Mouse (Mus musculus): ENCODE data around the gene Serpinf1. TPM values are rescaled to one million over a fixed set of nuclear protein-coding genes. Genes with fewer than 3 reads are reported as not detected.

Serpinf1 gene
- polyA plus RNA-seq, 1 experiment from 2014 or later: 69.1 TPM

DNA sequence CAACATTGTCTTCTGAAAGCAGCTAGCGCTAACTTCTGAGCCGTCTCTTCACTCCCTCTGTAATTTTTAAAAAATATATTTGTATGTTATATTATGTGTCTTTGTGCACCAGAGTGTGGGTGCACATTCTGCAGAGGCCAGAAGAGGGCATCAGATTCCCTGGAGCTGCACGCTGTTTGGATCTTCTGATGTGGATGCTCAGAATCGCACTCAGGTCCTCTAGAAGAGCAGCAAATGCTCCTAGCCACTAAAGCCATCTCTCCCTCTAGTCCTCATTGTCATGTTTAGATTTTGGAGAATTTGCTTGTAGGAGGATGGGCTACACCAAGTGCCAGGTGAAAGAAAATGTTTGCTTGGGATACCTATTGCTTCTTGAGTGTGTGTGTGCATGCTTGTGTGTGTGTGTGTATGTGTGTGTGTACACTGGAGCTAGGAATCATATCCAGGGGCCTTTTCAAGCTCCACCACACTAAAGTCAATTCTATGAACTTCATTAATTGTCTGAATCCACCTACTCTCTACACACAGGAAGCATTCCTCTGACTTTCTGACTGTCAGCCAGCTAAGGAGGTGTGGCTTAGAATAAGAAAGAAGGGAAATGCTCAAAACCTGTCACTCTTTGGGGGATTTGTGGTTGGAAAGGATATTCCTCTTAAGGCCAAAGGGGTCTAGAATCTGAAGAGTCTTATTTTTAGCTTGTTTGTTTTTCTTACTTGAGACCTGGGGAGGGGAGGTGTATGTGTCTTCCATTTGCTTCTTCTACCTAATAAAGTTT, 44.4 kb upstream of the Serpinf1 start:
- 92% methylated on average over 4 of the region's 4 CpGs for WGBS
- TF ChIP-seq CTCF (IDR thresholded peaks at IDR 0.05; ENCODE audit: low read depth): peak; percentile 48
- no peak for TF ChIP-seq EP300 (optimal IDR thresholded peaks at IDR 0.05)
- ATAC-seq (ENCODE audit: low FRiP score, low TSS enrichment) (no peak), DNase-seq (ENCODE audit: low spot score) (no peak)
- H3K4me1 ChIP-seq (replicated peaks; ENCODE audit: control insufficient read depth, insufficient read depth): peaks cover 3% of the 10 kb centered on the region; the same call in 1 of the 2 replicates
- H3K27ac ChIP-seq (replicated peaks): no peak overlapping the region
- H3K36me3 ChIP-seq (ENCODE audit: control insufficient read depth, insufficient read depth, low read length): no peaks in the 10 kb centered on the region
- H3K9ac ChIP-seq (ENCODE audit: low read length): no peak overlapping the region
- H3K9me3 ChIP-seq (ENCODE audit: control insufficient read depth, low read length): no peaks in the 10 kb centered on the region
- H3K4me3 ChIP-seq (ENCODE audit: low read depth, low read length): no peak overlapping the region
- no peak overlapping the region; the same call in 1 of the 2 replicates for H3K4me2 ChIP-seq (replicated peaks; ENCODE audit: low read depth)
- no peaks in the 10 kb centered on the region for H3K27me3 ChIP-seq (ENCODE audit: control insufficient read depth, insufficient read depth, low read length)

DNA sequence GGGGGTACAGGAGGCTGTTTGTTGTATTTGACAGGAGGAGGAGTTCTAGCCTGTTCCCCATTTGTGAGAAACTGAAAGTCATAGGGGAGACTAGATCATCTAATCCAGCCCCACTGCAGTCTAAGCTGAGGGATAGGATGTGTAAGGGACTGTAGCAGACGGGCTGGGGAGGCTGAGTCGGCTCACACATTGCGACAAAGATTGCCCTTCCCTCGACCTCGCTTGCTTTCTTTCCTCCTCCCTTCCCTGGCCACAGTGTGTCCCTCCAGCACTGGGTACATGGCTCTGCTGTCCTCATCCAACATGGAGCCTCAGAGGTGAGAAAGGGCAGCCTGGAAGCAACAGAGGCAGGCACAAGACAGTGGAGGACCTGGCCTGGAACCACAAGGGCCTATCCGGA, 42.5 kb upstream of the Serpinf1 start:
- H3K4me3 ChIP-seq (ENCODE audit: low read depth, low read length): no peak overlapping the region
- ATAC-seq (ENCODE audit: low FRiP score, low TSS enrichment) (no peak), DNase-seq (ENCODE audit: low spot score) (no peak)
- no peaks in the 10 kb centered on the region for H3K36me3 ChIP-seq (ENCODE audit: control insufficient read depth, insufficient read depth, low read length)
- H3K27me3 ChIP-seq (ENCODE audit: control insufficient read depth, insufficient read depth, low read length): no peaks in the 10 kb centered on the region
- H3K4me1 ChIP-seq (replicated peaks; ENCODE audit: control insufficient read depth, insufficient read depth): peaks cover 3% of the 10 kb centered on the region; the same call in 1 of the 2 replicates
- 83% methylated on average over 6 of the region's 6 CpGs for WGBS
- no peaks in the 10 kb centered on the region for H3K9me3 ChIP-seq (ENCODE audit: control insufficient read depth, low read length)
- H3K9ac ChIP-seq (ENCODE audit: low read length): no peak overlapping the region
- H3K4me2 ChIP-seq (replicated peaks; ENCODE audit: low read depth): no peak overlapping the region
- H3K27ac ChIP-seq (replicated peaks): no peak overlapping the region
- TF ChIP-seq EP300 (optimal IDR thresholded peaks at IDR 0.05): no peak
- no peak for TF ChIP-seq CTCF (IDR thresholded peaks at IDR 0.05; ENCODE audit: low read depth)

DNA sequence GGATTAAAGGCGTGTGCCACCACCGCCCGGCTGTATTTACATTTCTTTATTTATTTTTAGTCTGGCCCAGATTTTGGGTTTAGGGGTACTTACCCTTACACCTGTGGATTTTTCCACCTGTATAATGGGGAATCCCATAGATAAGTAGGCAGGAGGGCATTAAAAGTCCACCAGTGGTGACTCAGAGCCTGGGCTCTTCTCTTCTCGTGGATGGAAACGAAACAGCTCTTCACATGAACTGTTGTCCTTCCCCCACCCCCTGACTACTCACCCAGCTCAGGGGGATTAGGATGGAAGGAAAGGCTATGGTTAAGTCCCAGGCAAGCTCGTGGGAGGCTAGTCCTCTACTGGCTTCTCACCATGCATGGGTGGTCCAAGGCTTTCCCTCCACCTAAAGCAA, 41.9 kb upstream of the Serpinf1 start:
- TF ChIP-seq CTCF (IDR thresholded peaks at IDR 0.05; ENCODE audit: low read depth): no peak
- TF ChIP-seq EP300 (optimal IDR thresholded peaks at IDR 0.05): no peak
- Histone ChIP-seq H3K4me3 (ENCODE audit: low read depth, low read length) (no peak overlapping the region), H3K36me3 (ENCODE audit: control insufficient read depth, insufficient read depth, low read length) (no peaks in the 10 kb centered on the region), H3K27ac (replicated peaks) (no peak overlapping the region), H3K27me3 (ENCODE audit: control insufficient read depth, insufficient read depth, low read length) (no peaks in the 10 kb centered on the region), H3K9ac (ENCODE audit: low read length) (no peak overlapping the region), H3K9me3 (ENCODE audit: control insufficient read depth, low read length) (no peaks in the 10 kb centered on the region), H3K4me1 (replicated peaks; ENCODE audit: control insufficient read depth, insufficient read depth) (peaks cover 7% of the 10 kb centered on the region; the same call in 1 of the 2 replicates), H3K4me2 (replicated peaks; ENCODE audit: low read depth) (no peak overlapping the region)
- DNase-seq (ENCODE audit: low spot score) (no peak), ATAC-seq (ENCODE audit: low FRiP score, low TSS enrichment) (no peak)
- WGBS: 78% methylated on average over 6 of the region's 6 CpGs

DNA sequence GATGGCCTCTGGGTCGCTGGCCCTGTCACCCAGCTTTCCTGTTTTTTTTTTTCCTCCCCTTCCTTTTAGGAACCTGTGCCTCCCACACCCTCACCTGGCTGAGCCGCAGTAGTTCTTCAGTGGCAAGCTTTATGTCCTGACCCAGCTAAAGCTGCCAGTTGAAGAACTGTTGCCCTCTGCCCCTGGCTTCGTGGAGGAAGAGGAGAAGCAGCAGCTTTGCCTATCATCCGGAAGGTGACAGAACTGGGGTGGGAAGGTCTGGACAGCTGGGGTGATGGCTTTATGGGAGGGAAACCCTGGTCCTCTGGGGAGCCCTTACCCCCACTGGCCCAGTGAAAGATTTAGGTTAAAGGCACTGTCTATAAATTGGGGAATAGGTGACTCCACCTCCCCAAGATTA, 41.1 kb upstream of the Serpinf1 start:
- H3K4me2 ChIP-seq (replicated peaks; ENCODE audit: low read depth): peak overlapping the region; percentile 95
- peaks cover 7% of the 10 kb centered on the region; the same call in 1 of the 2 replicates for H3K4me1 ChIP-seq (replicated peaks; ENCODE audit: control insufficient read depth, insufficient read depth)
- TF ChIP-seq CTCF (IDR thresholded peaks at IDR 0.05; ENCODE audit: low read depth): no peak
- TF ChIP-seq EP300 (optimal IDR thresholded peaks at IDR 0.05): no peak
- no peaks in the 10 kb centered on the region for H3K36me3 ChIP-seq (ENCODE audit: control insufficient read depth, insufficient read depth, low read length)
- WGBS: 58% methylated on average over 4 of the region's 4 CpGs
- peak overlapping the region; percentile 96; the same call in 1 of the 2 replicates for H3K27ac ChIP-seq (replicated peaks)
- H3K9ac ChIP-seq (ENCODE audit: low read length): 0 out of 2 replicates have a peak overlapping the region, but pooled peaks have one; percentile 8
- DNase-seq (ENCODE audit: low spot score) (no peak), ATAC-seq (ENCODE audit: low FRiP score, low TSS enrichment) (no peak)
- H3K4me3 ChIP-seq (ENCODE audit: low read depth, low read length): peak overlapping the region; percentile 69
- H3K27me3 ChIP-seq (ENCODE audit: control insufficient read depth, insufficient read depth, low read length): no peaks in the 10 kb centered on the region
- H3K9me3 ChIP-seq (ENCODE audit: control insufficient read depth, low read length): no peaks in the 10 kb centered on the region

DNA sequence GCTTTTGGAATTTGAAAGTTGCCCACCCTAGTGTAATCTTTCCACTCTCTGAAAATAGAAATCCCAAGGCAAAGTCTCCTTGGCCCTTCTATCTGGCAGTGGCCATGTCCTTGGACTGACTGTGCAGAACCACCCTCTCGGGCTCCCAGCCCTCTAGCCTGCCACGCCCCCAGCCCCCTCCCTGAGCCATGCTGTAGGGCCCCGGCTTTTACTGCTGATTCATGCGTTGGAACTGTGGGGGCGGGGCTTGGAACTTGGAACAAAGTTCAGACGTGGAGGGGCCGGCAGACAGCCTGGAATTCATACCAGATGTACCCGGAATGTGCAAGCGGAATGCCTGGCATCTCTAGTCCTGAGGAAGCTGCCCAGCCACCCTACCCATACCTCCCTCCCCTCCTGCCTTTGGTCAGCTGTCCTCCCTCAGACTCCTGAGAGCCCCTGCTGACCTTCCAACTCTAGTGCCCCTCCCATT, 40.4 kb upstream of the Serpinf1 start:
- 0% methylated on average over 9 of the region's 9 CpGs for WGBS
- no peaks in the 10 kb centered on the region for H3K36me3 ChIP-seq (ENCODE audit: control insufficient read depth, insufficient read depth, low read length)
- TF ChIP-seq CTCF (IDR thresholded peaks at IDR 0.05; ENCODE audit: low read depth) (no peak), EP300 (optimal IDR thresholded peaks at IDR 0.05) (no peak)
- peak overlapping the region; percentile 76 for H3K9ac ChIP-seq (ENCODE audit: low read length)
- ATAC-seq (ENCODE audit: low FRiP score, low TSS enrichment): peak; percentile 60
- H3K4me2 ChIP-seq (replicated peaks; ENCODE audit: low read depth): peak overlapping the region; percentile 95
- DNase-seq (ENCODE audit: low spot score): peak; percentile 95
- peak overlapping the region; percentile 96 for H3K27ac ChIP-seq (replicated peaks)
- peak overlapping the region; percentile 69 for H3K4me3 ChIP-seq (ENCODE audit: low read depth, low read length)
- H3K9me3 ChIP-seq (ENCODE audit: control insufficient read depth, low read length): no peaks in the 10 kb centered on the region
- peaks cover 7% of the 10 kb centered on the region; the same call in 1 of the 2 replicates for H3K4me1 ChIP-seq (replicated peaks; ENCODE audit: control insufficient read depth, insufficient read depth)
- no peaks in the 10 kb centered on the region for H3K27me3 ChIP-seq (ENCODE audit: control insufficient read depth, insufficient read depth, low read length)

DNA sequence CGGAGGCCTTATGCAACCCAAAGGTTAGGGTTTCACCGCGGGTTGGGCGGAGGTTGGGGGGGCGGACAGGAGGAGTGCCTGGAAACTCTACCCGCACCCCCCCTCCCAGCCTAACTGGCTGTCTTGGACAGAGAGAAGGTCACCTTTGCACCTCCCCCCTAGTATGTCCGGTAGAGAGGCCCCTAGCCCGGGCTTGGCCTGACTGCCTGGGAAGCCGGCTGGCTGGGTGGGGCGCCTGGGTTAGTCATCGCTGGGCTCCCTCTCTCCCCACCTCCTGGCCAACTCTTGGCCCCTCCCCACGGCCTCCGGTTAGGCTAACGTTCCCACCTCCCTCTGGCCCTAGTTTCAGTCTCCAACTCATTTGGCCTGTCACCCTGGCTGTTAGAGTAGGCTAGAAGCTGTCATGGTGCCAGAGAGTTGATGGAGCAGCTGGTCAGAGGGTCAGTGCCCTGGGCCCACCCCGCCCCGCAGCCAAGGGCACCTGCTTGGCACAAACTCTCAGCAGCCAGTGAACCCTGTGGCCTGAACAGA, 39.8 kb upstream of the Serpinf1 start:
- no peaks in the 10 kb centered on the region for H3K36me3 ChIP-seq (ENCODE audit: control insufficient read depth, insufficient read depth, low read length)
- peak overlapping the region; percentile 96 for H3K27ac ChIP-seq (replicated peaks)
- no peaks in the 10 kb centered on the region for H3K27me3 ChIP-seq (ENCODE audit: control insufficient read depth, insufficient read depth, low read length)
- H3K4me1 ChIP-seq (replicated peaks; ENCODE audit: control insufficient read depth, insufficient read depth): peaks cover 7% of the 10 kb centered on the region; the same call in 1 of the 2 replicates
- peak overlapping the region; percentile 69 for H3K4me3 ChIP-seq (ENCODE audit: low read depth, low read length)
- peak overlapping the region; percentile 95 for H3K4me2 ChIP-seq (replicated peaks; ENCODE audit: low read depth)
- H3K9ac ChIP-seq (ENCODE audit: low read length): peak overlapping the region; percentile 76
- WGBS: 6% methylated on average over 11 of the region's 16 CpGs
- ATAC-seq (ENCODE audit: low FRiP score, low TSS enrichment) (peak; percentile 61), DNase-seq (ENCODE audit: low spot score) (peak; percentile 91)
- no peaks in the 10 kb centered on the region for H3K9me3 ChIP-seq (ENCODE audit: control insufficient read depth, low read length)
- TF ChIP-seq EP300 (optimal IDR thresholded peaks at IDR 0.05) (peak; percentile 20), CTCF (IDR thresholded peaks at IDR 0.05; ENCODE audit: low read depth) (no peak)
